Mouse (Mus musculus): ENCODE measurements around the gene Gm10447.

DNA sequence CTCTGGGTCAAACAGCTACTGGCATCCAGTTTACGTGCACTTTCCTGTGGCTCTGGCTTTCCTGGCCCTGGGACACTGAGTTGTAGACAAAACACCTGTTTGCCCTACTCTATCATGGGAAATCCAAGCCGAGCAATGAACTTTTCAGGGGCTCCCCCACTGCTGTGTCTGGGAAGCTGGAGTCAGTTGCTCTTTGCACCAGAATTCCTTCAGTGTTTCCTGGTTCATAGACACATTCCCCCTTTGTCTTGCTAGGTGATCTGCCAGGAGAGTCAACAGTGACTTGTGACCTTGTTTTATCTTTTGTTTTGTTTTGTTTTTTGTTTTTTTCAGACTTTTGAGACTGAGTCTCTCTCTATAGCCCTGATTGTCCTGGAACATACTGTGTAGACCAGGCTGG lies 5.5 kb downstream of the Gm10447 start:
- TF ChIP-seq CTCF (IDR thresholded peaks at IDR 0.05; ENCODE audit: control insufficient read depth, insufficient read depth, insufficient read length) = no peak
- no peak for TF ChIP-seq CEBPB (IDR thresholded peaks at IDR 0.05; ENCODE audit: low read depth)
